Mouse (Mus musculus) MEL-GATA-1-ER (cell line): Measurements from ENCODE around the gene Tgfa.
A peak's percentile ranks its signal among the peaks of the same experiment; 100 is the strongest.

Source experiments
- DNase-seq: peaks from one replicate; pipeline ENCODE4 v3.0.0-alpha.2; 2012; ENCODE audit warnings: low read depth; ENCODE audit errors: extremely low read depth

Gene Tgfa

GRCm38 (mm10) chr6:86194941-86195932 is at the start of gene Tgfa:
Gene Tgfa (plus strand): TSS chr6:86195223.
- peak; percentile 63 for DNase-seq

GRCm38 (mm10) chr6:86148518-86148917 is 46.5 kb upstream of the Tgfa start:
- no peak for DNase-seq

DNA sequence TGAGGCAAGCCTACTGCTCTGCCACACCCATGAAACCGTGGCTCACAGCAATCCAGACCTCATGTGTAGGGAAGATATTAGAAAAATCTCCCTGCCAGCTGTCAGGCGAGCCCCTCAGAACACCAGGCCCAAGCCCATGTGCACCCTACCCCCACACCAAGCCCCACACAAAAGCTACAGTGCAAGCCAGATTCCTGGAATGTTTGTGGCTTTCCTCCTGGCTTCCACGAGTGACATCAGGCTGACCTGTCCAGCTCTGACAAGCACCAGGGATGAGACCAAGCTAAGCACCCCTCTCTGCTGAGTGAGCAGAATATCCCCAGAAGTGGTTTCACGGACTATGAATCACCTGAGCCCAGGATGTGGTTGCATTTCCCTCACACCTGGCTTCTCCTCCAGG is 46.0 kb upstream of the Tgfa start:
- DNase-seq: no peak

DNA sequence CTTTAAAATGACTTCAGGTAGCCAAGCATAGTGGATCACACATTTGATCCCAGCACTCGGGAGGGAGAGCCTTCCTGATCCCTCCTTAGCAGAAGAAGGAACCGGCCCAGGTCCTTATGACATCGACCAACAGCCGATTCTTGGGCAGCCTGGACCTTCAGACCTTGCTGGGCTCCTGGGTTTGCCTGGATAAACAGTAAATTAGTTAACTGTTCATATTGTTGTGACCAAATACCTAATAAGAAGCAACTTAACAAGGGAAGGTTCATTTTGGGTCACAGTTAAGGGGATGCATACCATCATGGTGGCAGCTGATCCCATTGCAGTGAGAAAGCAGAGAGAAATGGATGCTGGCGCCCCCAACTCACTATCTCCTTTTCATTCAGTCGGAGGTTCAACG is 42.3 kb upstream of the Tgfa start:
- no peak for DNase-seq

GRCm38 (mm10) chr6:86153436-86153990 is 41.5 kb upstream of the Tgfa start:
- no peak for DNase-seq

GRCm38 (mm10) chr6:86154006-86154405 is 41.0 kb upstream of the Tgfa start:
- DNase-seq: no peak

- no peak for DNase-seq
These were observed 40.5 kb upstream of the Tgfa start for GRCm38 (mm10) chr6:86154481-86154880.

DNA sequence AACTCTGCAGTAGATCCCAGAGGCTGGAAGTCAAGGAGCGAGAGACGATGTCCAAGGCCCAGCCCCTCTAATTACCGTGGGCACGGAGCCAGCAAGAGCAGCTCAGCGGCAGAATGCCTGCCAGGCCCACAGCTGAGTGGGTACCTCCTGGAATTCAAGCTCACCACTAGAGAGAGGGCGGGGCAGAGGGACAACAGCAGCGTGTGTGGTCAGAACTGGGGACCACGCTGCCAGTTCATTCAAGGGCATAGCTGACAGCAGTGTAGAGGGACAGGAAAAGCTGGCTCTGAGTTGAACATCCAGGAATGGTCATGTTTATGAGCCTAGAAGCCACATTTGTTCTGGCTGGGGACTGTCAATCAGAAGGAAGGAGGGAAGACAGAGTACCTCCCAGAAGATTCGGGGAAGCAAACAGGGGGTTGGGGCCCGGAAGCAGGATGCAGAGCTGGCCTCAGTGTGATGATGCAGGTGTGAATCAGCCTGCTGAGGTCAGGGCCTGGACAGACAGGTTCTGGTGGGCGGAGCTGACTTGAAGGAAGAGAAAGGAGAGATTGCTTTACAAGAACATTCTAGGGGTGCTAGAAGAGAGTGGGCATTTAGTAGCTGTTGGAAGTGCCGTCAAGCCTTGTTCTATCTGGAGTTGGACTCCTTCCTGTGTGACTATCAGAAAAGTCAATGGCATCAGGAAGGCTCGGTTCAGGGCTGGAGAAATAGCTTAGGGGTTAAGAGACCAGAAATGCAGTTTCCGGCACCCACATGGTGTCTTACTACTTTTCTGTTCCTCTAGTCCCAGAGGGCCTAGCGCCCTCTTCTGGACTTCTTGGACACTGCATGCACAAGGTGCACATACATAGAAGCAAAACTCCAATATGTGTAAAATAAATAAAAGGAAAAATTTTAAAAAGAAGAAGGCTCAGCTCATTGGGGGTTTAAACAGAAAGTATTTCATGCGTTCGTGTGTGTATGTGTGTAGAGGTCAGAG is 37.5 kb upstream of the Tgfa start:
- no peak for DNase-seq

- DNase-seq: no peak
These were observed 34.1 kb upstream of the Tgfa start for GRCm38 (mm10) chr6:86160878-86161277.

DNA sequence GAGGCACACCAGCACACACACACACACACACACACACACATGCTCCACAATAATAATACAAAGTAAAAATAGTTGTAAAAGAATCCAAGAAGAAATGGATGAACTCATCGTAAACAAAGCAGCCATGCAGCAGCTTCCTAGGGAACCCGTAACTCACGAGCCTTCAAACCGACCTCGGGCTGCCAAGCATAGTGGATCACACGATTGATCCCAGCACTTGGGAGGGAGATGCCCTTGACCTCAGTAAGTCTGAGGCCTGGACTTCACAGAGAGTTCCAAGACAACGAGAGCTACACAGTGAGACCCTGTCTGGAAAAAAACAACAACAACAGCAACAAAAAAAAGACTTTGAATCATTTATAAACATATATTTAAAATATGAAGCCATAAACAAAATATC is 33.4 kb upstream of the Tgfa start:
- DNase-seq: no peak

DNA sequence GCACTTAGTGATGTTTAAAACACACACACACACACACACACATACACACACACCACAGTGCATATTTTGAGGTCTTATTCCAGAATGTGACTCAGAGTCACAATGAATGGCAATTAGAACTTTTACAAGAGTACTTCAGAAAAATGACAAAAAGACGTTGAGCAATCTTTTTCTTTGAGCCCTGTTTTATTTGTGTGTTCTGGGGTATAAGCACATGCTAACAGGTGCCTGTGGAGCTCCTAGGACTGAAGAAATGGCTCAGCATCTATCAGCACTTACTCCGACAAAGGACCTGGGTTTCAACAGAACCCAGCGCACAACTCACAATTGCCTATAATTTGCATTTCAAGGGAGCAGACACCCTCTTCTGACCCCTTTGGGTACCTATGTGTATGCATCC is 31.0 kb upstream of the Tgfa start:
- DNase-seq: no peak

- DNase-seq: no peak
These were observed 28.6 kb upstream of the Tgfa start for GRCm38 (mm10) chr6:86166426-86166825.

GRCm38 (mm10) chr6:86167851-86168250 is 27.2 kb upstream of the Tgfa start:
- no peak for DNase-seq

- no peak for DNase-seq
These were observed 25.9 kb upstream of the Tgfa start for GRCm38 (mm10) chr6:86169166-86169565.

GRCm38 (mm10) chr6:86176236-86176635 is 18.8 kb upstream of the Tgfa start:
- DNase-seq: no peak

DNA sequence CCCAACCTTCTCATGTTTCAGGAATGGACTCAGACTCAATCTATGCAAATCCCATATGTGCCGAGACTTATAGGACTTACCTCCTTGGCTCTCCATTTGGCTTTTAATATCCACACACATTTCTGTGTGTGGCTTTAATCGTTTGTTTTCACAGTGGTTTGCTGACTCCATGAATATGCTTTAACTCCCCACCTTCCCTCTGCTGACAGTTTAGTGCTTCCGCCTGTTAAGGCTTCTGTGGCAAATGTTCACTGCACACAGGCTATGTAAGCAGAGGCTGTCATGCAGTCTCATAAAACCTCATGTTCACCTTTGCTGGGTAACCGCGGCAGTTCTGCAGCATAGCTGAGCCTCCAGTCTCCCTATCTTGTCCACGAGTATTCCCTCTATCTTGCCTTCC is 18.3 kb upstream of the Tgfa start:
- no peak for DNase-seq

- DNase-seq: no peak
These were observed 17.6 kb upstream of the Tgfa start for GRCm38 (mm10) chr6:86177331-86177982.

DNA sequence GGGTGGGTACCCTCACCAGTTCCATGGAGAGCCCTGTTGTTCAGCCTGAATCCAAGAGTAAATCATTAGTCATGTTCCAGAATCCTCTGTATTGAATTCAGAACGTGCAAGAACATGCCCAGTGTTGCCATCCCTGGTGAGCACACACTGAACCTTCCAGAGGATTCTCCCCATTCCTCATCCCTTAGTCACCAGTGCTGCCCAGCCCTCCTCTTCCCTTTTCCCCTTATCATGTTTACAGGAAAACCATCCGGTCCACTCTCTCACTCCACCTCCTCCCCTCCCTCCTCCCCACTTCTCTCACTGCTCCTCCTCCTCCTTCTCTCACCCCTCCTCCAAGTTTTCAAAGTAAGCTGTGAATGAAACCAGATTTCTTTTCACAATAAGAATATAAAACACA is 14.4 kb upstream of the Tgfa start:
- DNase-seq: no peak

- no peak for DNase-seq
These were observed 13.0 kb upstream of the Tgfa start for GRCm38 (mm10) chr6:86182016-86182415.

GRCm38 (mm10) chr6:86182626-86183025 is 12.4 kb upstream of the Tgfa start:
- DNase-seq: no peak
